Mouse (Mus musculus) c-Kit-positive CD71-positive TER-119-positive erythroid progenitor cells, embryonic 14.5 days (primary cell): ENCODE data around the gene Pheta1.

ENCODE experiments used
- DNase-seq: peaks from one replicate; pipeline ENCODE4 v3.0.0-alpha.2; 2013; ENCODE audit warnings: low spot score

Pheta1 gene

GRCm38 (mm10) chr5:121825606-121826005 lies 23.2 kb upstream of the Pheta1 start:
- no peak for DNase-seq

GRCm38 (mm10) chr5:121827876-121828275 lies 20.9 kb upstream of the Pheta1 start:
- no peak for DNase-seq

- DNase-seq, result no peak
Observed at GRCm38 (mm10) chr5:121828491-121829432, 20.0 kb upstream of the Pheta1 start.

GRCm38 (mm10) chr5:121831002-121831601 lies 17.7 kb upstream of the Pheta1 start:
- DNase-seq, result no peak

- no peak for DNase-seq
Observed at GRCm38 (mm10) chr5:121832376-121833155, 16.2 kb upstream of the Pheta1 start.

GRCm38 (mm10) chr5:121833159-121833558 lies 15.6 kb upstream of the Pheta1 start:
- no peak for DNase-seq

GRCm38 (mm10) chr5:121833572-121834240 lies 15.1 kb upstream of the Pheta1 start:
- DNase-seq, result no peak

GRCm38 (mm10) chr5:121834241-121834606 lies 14.6 kb upstream of the Pheta1 start:
- DNase-seq, result no peak

GRCm38 (mm10) chr5:121834991-121835747 lies 13.6 kb upstream of the Pheta1 start:
- no peak for DNase-seq

GRCm38 (mm10) chr5:121835949-121836691 lies 12.7 kb upstream of the Pheta1 start:
- DNase-seq, result peak; percentile 39

- peak; percentile 92 for DNase-seq
Observed at GRCm38 (mm10) chr5:121836692-121837415, 11.9 kb upstream of the Pheta1 start.

- no peak for DNase-seq
Observed at GRCm38 (mm10) chr5:121837441-121838340, 11.1 kb upstream of the Pheta1 start, which contains the start of gene Sh2b3. Sh2b3 (minus strand) TSS chr5:121837646.

GRCm38 (mm10) chr5:121838341-121839127 lies 10.2 kb upstream of the Pheta1 start:
- DNase-seq, result no peak

- no peak for DNase-seq
Observed at GRCm38 (mm10) chr5:121839128-121839473, 9.7 kb upstream of the Pheta1 start.

- DNase-seq, result no peak
Observed at GRCm38 (mm10) chr5:121841516-121841915, 7.3 kb upstream of the Pheta1 start.

- no peak for DNase-seq
Observed at GRCm38 (mm10) chr5:121841973-121842372, 6.8 kb upstream of the Pheta1 start.

GRCm38 (mm10) chr5:121842665-121843118 lies 6.1 kb upstream of the Pheta1 start:
- DNase-seq, result peak; percentile 72
